Mouse (Mus musculus) Patski (cell line): ENCODE data around the gene Olfr913. TPM values are rescaled to one million over a fixed set of nuclear protein-coding genes. Genes with fewer than 3 reads are reported as not detected.

Experiments used
- ATAC-seq: fragments of 100-300 bp; one replicate; pipeline ENCODE4 v1.8.0; 2021
- CTCF ChIA-PET: fragments of 350-600 bp; sonication (Branson Sonifier 250); formaldehyde crosslinking; loops from one replicate; lab custom pipeline; 2022; ENCODE audit warnings: inconsistent platforms; lab: Charles Lee
- POLR2A ChIA-PET: fragments of 350-600 bp; sonication (Branson Sonifier 250); formaldehyde crosslinking; loops from one replicate; lab custom pipeline; 2022; ENCODE audit warnings: antibody characterized with exemption, inconsistent platforms; lab: Charles Lee
- DNase-seq: peaks from one replicate; pipeline ENCODE4 v3.0.0-alpha.2; 2011; ENCODE audit warnings: low read depth, low spot score
- H3K27me3 ChIP-seq: fragments of 371-371 bp; one replicate; pipeline ENCODE4 v1.5.1; 2021
- CTCF ChIP-seq: fragments of 100-300 bp; IDR thresholded peaks from one replicate; pipeline ENCODE4 v1.5.1; 2021
- in situ Hi-C: fragments of 300-500 bp; cut with MboI; formaldehyde crosslinking; loops from 3 replicates; pipeline ENCODE4 v1.11.1; 2018; ENCODE audit warnings: low pct_unique_long_range_greater_than_20kb, mixed read lengths
- polyA plus RNA-seq: library from polyadenylated mRNA; unstranded; gene quantifications from one replicate; pipeline ENCODE4 v1.2.3, GENCODE M21; 2021

Gene Olfr913
- not detected for polyA plus RNA-seq

DNA sequence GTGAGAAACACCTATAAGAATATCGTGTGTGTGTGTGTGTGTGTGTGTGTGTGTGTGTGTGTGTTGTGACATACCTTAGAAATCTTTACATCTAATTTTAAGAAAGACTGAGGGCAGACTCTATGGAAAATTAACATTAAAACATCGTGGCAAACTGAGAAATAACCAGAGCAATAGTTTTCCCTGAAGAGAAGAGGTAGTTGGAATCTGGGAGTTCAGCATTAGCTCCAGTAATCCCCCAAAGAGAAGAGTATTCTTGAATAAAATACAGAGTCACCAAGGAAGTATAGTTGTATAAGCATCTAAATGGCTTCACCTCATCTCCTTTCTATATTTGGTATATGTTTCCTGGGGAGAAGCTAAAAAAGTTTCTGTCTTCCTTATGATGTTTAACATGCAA lies at the start of gene Olfr913:
TSS of gene Olfr913 (plus strand) at position 301 of the 400 bp plus-strand sequence.
- ATAC-seq: no peak
- DNase-seq: no peak
- in situ Hi-C loops: no loop called here
- CTCF ChIA-PET: no interaction called here
- no peaks in the 10 kb centered on the region for H3K27me3 ChIP-seq
- POLR2A ChIA-PET: no interaction called here
- no peak for TF ChIP-seq CTCF

DNA sequence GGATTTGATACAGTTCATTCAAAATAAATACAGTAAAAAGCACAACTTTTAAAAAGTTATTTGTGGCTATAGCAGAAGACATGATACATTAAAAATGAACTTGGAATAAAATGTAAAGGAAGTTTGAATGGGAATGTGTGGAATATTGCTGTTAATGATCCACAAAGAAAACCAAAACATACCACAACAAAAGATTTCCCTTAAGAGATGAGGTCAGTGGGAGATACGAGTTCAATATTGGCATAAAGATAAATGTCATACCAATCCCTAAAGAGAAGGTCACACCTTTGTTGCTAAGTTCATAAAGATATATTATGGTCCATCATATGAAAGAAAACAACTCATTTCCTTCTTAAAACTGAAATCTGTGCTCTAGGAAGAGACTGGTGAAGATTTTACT lies 12.7 kb upstream of the Olfr913 start, which contains the start of gene Olfr912:
TSS of gene Olfr912 (plus strand) at position 301 of the 400 bp plus-strand sequence.
- POLR2A ChIA-PET: no interaction called here
- CTCF ChIA-PET: no interaction called here
- no peak for ATAC-seq
- no peaks in the 10 kb centered on the region for H3K27me3 ChIP-seq
- no peak for TF ChIP-seq CTCF
- DNase-seq: no peak
- in situ Hi-C loops: no loop called here

DNA sequence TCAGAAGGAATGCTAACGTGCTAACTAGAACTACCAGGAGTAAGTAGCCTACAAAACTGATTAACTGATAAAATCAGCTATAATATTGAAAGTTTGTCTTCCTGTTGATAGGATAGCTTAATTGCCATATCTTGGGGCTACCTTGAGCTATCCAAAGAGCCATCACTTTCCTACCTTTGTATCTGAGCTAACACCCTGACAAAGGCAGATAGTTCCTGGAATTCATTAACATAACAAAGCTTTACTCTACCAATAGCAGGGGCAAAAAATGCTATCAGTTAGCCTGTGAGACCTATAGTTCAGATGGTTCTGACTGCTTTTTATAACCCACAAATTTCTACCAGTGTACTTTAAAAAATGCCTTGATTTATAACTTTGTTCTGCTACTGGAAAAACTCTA lies 1.5 kb upstream of the Olfr913 start:
- no peaks in the 10 kb centered on the region for H3K27me3 ChIP-seq
- no peak for DNase-seq
- ChIA-PET CTCF (interaction anchor here (0.9 kb wide), 1 partner anchor 9 kb away, joined by 3 read pairs; no protein-coding TSS in a partner anchor), POLR2A (no interaction called here)
- no peak for TF ChIP-seq CTCF
- ATAC-seq: no peak
- in situ Hi-C loops: no loop called here

- no peaks in the 10 kb centered on the region for H3K27me3 ChIP-seq
- TF ChIP-seq CTCF: no peak
- in situ Hi-C loops: no loop called here
- DNase-seq (no peak), ATAC-seq (no peak)
- CTCF ChIA-PET: no interaction called here
- POLR2A ChIA-PET: no interaction called here
Measured at GRCm38 (mm10) chr9:38604802-38605201, 12.2 kb downstream of the Olfr913 start, which contains the start of gene Olfr914. Olfr914 (plus strand) TSS chr9:38605102.

GRCm38 (mm10) chr9:38632406-38632805 lies 39.8 kb downstream of the Olfr913 start:
- no peak for DNase-seq
- in situ Hi-C loops: no loop called here
- POLR2A ChIA-PET: no interaction called here
- CTCF ChIA-PET: no interaction called here
- H3K27me3 ChIP-seq: no peaks in the 10 kb centered on the region
- no peak for ATAC-seq
- no peak for TF ChIP-seq CTCF

Other genes with a start within 250 kb of the Olfr913 start
- not detected for gene Olfr898, start 244.3 kb upstream of the Olfr913 start, polyA plus RNA-seq
- not detected for gene Olfr250, start 225.9 kb upstream of the Olfr913 start, polyA plus RNA-seq
- not detected for gene Olfr251, start 215.7 kb upstream of the Olfr913 start, polyA plus RNA-seq
- gene Olfr147, start 191.1 kb upstream of the Olfr913 start, polyA plus RNA-seq: not detected
- gene Olfr901, start 163.3 kb upstream of the Olfr913 start, polyA plus RNA-seq: not detected
- gene Olfr902, start 145.1 kb upstream of the Olfr913 start, polyA plus RNA-seq: not detected
- not detected for gene Olfr904, start 129.6 kb upstream of the Olfr913 start, polyA plus RNA-seq
- gene Olfr905, start 121.7 kb upstream of the Olfr913 start, polyA plus RNA-seq: 0.05 TPM
- gene Olfr906, start 105.7 kb upstream of the Olfr913 start, polyA plus RNA-seq: not detected
- gene Olfr907, start 97.0 kb upstream of the Olfr913 start, polyA plus RNA-seq: not detected
- gene Olfr911-ps1, start 71.2 kb upstream of the Olfr913 start, polyA plus RNA-seq: not detected
- not detected for gene Olfr910, start 54.9 kb upstream of the Olfr913 start, polyA plus RNA-seq
- gene Olfr912, start 12.6 kb upstream of the Olfr913 start, polyA plus RNA-seq: not detected
- not detected for gene Olfr914, start 12.3 kb downstream of the Olfr913 start, polyA plus RNA-seq
- gene Olfr916, start 67.1 kb downstream of the Olfr913 start, polyA plus RNA-seq: not detected
- not detected for gene Olfr917, start 73.1 kb downstream of the Olfr913 start, polyA plus RNA-seq
- gene Olfr918, start 81.8 kb downstream of the Olfr913 start, polyA plus RNA-seq: not detected
- gene Olfr919, start 110.9 kb downstream of the Olfr913 start, polyA plus RNA-seq: not detected
- 61.4 TPM for gene Vwa5a, start 125.5 kb downstream of the Olfr913 start, polyA plus RNA-seq
- gene Olfr920, start 159.5 kb downstream of the Olfr913 start, polyA plus RNA-seq: 0.33 TPM
- gene Olfr921, start 180.3 kb downstream of the Olfr913 start, polyA plus RNA-seq: not detected
- gene Olfr922, start 221.9 kb downstream of the Olfr913 start, polyA plus RNA-seq: not detected
- gene Olfr923, start 233.8 kb downstream of the Olfr913 start, polyA plus RNA-seq: not detected